Mouse (Mus musculus): ENCODE measurements around the gene Flt1.

Gene Flt1

DNA sequence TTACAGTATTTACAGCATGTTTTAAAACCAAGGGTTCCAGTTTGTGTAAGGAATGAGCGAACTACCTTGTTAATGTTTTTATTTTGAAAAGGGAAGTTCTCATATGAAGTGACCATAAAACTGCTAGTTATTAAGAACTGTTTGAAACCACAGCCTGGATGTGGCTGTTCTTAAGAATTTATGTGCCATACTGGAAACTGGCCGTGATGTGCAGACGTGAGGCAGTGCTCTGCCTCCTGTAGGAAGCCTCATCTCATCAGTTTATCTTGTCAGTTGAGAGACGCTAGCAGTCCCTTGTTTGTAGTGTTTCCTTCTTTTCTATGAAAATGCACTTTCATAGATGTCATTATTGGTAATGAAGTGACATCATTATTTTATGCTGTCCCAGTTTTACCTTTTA lies 186.0 kb downstream of the Flt1 start:
- no peak for DNase-seq

DNA sequence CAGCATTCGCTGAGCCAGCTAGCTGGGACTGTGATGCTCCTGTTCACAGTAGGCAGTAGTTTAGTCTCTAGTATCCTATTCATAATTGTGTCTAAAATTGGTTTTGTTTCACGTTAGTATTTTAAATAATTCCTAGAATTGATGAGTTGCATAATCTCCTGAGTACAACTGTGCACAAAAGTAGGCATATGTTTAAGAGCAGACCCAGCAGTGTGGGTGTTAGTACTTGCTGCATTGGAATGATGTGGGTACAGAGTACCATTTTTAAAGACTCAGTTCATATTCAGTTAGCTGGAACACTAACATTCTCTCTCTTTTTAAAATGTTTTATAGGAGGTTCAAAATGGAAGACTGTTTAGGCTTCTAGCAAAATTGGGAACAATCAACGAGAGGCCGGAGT lies 186.4 kb downstream of the Flt1 start:
- no peak for DNase-seq

DNA sequence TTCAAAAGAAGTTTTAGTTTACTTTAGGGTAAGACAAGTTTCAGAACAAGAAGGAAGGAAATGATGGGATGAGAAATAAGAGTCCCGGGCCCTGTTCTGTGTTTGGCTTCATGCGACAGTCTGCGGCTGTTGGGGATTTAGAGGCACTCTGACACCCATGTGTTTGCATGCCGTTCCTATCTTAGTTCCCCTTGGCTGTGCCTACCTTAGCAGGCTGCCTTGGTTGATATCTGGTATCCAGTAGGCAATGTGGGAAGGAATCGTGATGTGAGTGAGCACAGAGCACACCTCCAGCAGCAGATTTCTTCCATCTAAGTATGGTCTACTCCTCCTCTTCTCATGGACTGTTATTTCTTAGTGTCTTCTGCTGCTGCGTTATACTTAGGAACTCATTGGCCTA lies 193.8 kb downstream of the Flt1 start:
- DNase-seq, result no peak

DNA sequence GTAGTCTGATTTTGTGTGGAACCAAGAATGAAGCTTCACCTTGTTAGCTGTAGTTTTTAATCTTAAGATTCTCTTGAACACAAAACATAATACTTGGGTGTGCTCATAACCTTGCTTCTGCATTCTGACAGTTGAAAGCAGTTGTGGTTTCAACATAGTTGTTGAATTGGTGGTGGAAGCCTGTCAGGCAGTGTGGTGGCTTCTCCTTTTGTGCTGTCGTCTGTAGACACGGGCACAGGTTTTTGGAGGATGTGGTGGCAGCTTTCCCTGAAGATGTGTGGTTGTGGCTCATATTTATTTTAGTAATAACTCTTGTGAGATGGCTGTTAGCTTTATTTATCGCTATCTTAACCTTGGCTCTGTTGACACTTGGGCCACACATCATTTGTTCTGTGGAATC lies 198.0 kb downstream of the Flt1 start:
- DNase-seq, result no peak

DNA sequence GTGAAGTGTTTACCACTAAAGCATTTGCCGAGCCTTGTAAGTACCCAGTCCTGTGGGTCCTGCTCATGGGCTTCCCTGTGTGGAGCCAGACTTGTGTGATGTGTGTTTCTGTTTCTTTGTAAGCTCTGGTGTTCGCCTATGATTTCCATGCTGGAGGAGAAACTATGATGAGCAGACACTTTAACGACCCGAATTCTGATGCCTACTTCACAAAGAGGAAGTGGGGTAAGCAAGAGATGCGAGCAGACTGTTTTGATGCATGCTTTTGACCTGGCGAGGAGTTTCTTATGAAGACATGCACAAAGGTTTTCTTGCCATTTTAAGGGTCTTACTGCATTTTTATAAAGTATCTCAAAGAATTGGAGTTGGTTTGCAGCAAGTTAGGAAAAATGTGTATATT lies 198.8 kb downstream of the Flt1 start:
- no peak for DNase-seq

All from lung, postnatal 10 days (tissue).